In the genomic region with DNA sequence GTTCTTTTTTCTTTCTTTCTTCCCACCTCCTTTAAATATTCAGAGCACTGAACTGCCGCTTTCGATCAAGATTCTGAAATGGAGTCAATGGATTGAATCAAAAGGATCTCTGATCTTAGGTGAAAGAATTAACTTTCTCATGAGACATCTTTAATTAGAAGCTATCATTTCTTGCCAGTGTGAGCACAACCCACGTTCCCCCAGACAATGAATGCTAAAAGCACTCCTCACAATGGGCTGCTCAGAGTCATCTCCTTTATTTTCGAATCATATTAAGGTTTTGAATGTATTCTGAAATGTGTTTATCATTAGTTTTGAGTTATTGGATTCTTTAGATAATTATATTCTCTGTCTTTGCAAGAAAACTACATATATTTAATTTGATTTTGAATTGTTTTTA, we compare ENCODE assay signal across 20 mouse cellular contexts.
DNase-seq lines count a peak whose midpoint lies in the region; ATAC-seq and TF ChIP-seq lines count a peak whose summit lies in the region.
"Had no signal": no experiment of that assay in that cellular context is flagged by ENCODE, and none has a peak within 500 bp of the region (broad histone marks: within the 10 kb centered on the region; RNA-seq: fewer than 3 reads in every experiment).

No protein-coding gene starts in this region.

- H3K9me3 ChIP-seq in forebrain, postnatal 0 days (ENCODE audit: low read length) = no peaks in the 10 kb centered on the region
- H3K9me3 ChIP-seq in forebrain, embryonic 10.5 days = no peaks in the 10 kb centered on the region
- H3K9me3 ChIP-seq in midbrain, embryonic 14.5 days (ENCODE audit: control insufficient read depth, low read length) = no peaks in the 10 kb centered on the region
- no peaks in the 10 kb centered on the region for H3K9me3 ChIP-seq in midbrain, postnatal 0 days (ENCODE audit: low read length)
- H3K9me3 ChIP-seq: embryonic facial prominence, embryonic 13.5 days; embryonic facial prominence, embryonic 15.5 days had no signal

- no peak overlapping the region for H3K27ac ChIP-seq in forebrain, postnatal 0 days (ENCODE audit: low read depth, low read length)
- H3K27ac ChIP-seq in forebrain, embryonic 10.5 days = no peak overlapping the region
- H3K27ac ChIP-seq in midbrain, embryonic 14.5 days (replicated peaks; ENCODE audit: low read depth, low read length) = no peak overlapping the region
- no peak overlapping the region for H3K27ac ChIP-seq in midbrain, postnatal 0 days (ENCODE audit: low read depth, low read length)
- H3K27ac ChIP-seq: embryonic facial prominence, embryonic 13.5 days; embryonic facial prominence, embryonic 15.5 days had no signal

- H3K4me3 ChIP-seq in forebrain, postnatal 0 days (ENCODE audit: low read depth, low read length) = no peak overlapping the region
- no peak overlapping the region for H3K4me3 ChIP-seq in forebrain, embryonic 10.5 days
- H3K4me3 ChIP-seq in midbrain, embryonic 14.5 days (replicated peaks; ENCODE audit: low read depth, low read length) = no peak overlapping the region
- H3K4me3 ChIP-seq in midbrain, postnatal 0 days (ENCODE audit: low read depth, low read length) = no peak overlapping the region
- H3K4me3 ChIP-seq: embryonic facial prominence, embryonic 13.5 days; embryonic facial prominence, embryonic 15.5 days; erythroblast, embryonic 14.5 days had no signal

- H3K4me1 ChIP-seq in forebrain, postnatal 0 days (ENCODE audit: insufficient read depth) = no peaks in the 10 kb centered on the region
- H3K4me1 ChIP-seq in forebrain, embryonic 10.5 days = peaks cover 11% of the 10 kb centered on the region
- H3K4me1 ChIP-seq in midbrain, embryonic 14.5 days (ENCODE audit: control insufficient read depth, insufficient read depth, low read length) = no peaks in the 10 kb centered on the region
- H3K4me1 ChIP-seq in midbrain, postnatal 0 days (ENCODE audit: insufficient read depth, low read length) = no peaks in the 10 kb centered on the region; the same call in 1 of the 2 replicates
- H3K4me1 ChIP-seq: embryonic facial prominence, embryonic 13.5 days; embryonic facial prominence, embryonic 15.5 days had no signal

- H3K36me3 ChIP-seq in forebrain, postnatal 0 days (ENCODE audit: insufficient read depth) = no peaks in the 10 kb centered on the region
- H3K36me3 ChIP-seq in forebrain, embryonic 10.5 days (replicated peaks) = no peaks in the 10 kb centered on the region
- no peaks in the 10 kb centered on the region for H3K36me3 ChIP-seq in midbrain, embryonic 14.5 days (ENCODE audit: control insufficient read depth, insufficient read depth, low read length)
- H3K36me3 ChIP-seq in midbrain, postnatal 0 days (ENCODE audit: insufficient read depth, low read length) = no peaks in the 10 kb centered on the region
- H3K36me3 ChIP-seq: embryonic facial prominence, embryonic 13.5 days; embryonic facial prominence, embryonic 15.5 days had no signal

- no peak for TF ChIP-seq CTCF in forebrain, postnatal 0 days (IDR thresholded peaks at IDR 0.05; ENCODE audit: low read depth)
- TF ChIP-seq CTCF in midbrain, postnatal 0 days (IDR thresholded peaks at IDR 0.05) = no peak
- no peak for TF ChIP-seq CTCF in brain, embryonic 14.5 days (IDR thresholded peaks at IDR 0.05; ENCODE audit: borderline replicate concordance, extremely low read depth, insufficient read depth, insufficient read length)

- H3K4me2 ChIP-seq in forebrain, postnatal 0 days (ENCODE audit: low read depth) = no peak overlapping the region
- no peak overlapping the region for H3K4me2 ChIP-seq in midbrain, embryonic 14.5 days (ENCODE audit: low read length)
- no peak overlapping the region for H3K4me2 ChIP-seq in midbrain, postnatal 0 days (ENCODE audit: low read depth, low read length, poor library complexity, severe bottlenecking)
- H3K4me2 ChIP-seq: embryonic facial prominence, embryonic 13.5 days; embryonic facial prominence, embryonic 15.5 days had no signal

- no peak overlapping the region for H3K9ac ChIP-seq in forebrain, postnatal 0 days
- H3K9ac ChIP-seq in midbrain, embryonic 14.5 days (replicated peaks; ENCODE audit: low read length) = no peak overlapping the region
- H3K9ac ChIP-seq in midbrain, postnatal 0 days (replicated peaks; ENCODE audit: low read length, poor library complexity, severe bottlenecking) = no peak overlapping the region
- H3K9ac ChIP-seq: embryonic facial prominence, embryonic 13.5 days; embryonic facial prominence, embryonic 15.5 days had no signal

- ATAC-seq in forebrain, postnatal 0 days = peak; percentile 76; the same call in 1 of the 2 replicates
- no peak for ATAC-seq in midbrain, embryonic 14.5 days (ENCODE audit: low FRiP score, low TSS enrichment)
- no peak for ATAC-seq in midbrain, postnatal 0 days (ENCODE audit: low FRiP score)
- ATAC-seq: forebrain, embryonic 14.5 days had no signal

- no peaks in the 10 kb centered on the region for H3K27me3 ChIP-seq in forebrain, postnatal 0 days (ENCODE audit: insufficient read depth, low read length)
- no peaks in the 10 kb centered on the region for H3K27me3 ChIP-seq in forebrain, embryonic 10.5 days (ENCODE audit: poor library complexity, severe bottlenecking)
- no peaks in the 10 kb centered on the region for H3K27me3 ChIP-seq in midbrain, embryonic 14.5 days (ENCODE audit: control insufficient read depth, insufficient read depth, low read length)
- no peaks in the 10 kb centered on the region for H3K27me3 ChIP-seq in midbrain, postnatal 0 days (ENCODE audit: insufficient read depth, low read length)
- H3K27me3 ChIP-seq: embryonic facial prominence, embryonic 13.5 days; embryonic facial prominence, embryonic 15.5 days had no signal

- DNase-seq in forebrain, postnatal 0 days = no peak
- no peak for DNase-seq in forebrain, embryonic 10.5 days (ENCODE audit: extremely low spot score, low spot score)
- peak; percentile 36 for DNase-seq in midbrain, embryonic 14.5 days
- DNase-seq in midbrain, postnatal 0 days (ENCODE audit: low spot score) = no peak
- peak; percentile 28 for DNase-seq in brain, embryonic 14.5 days (ENCODE audit: low read depth)
- no peak for DNase-seq in layer of hippocampus, adult 11-12 months (ENCODE audit: low spot score)
- DNase-seq: adrenal gland, adult 2 months; adrenal gland, postnatal 10 days; adrenal gland, postnatal 25 days; cerebellum, adult 11 months; cerebellum, adult 18-20 months; cerebellum, adult 8-10 months; cerebellum, adult 9-11 months; cerebellum, postnatal 14 days; cerebellum, postnatal 36 days; embryo, embryonic 11 days had no signal

- WGBS in forebrain, postnatal 0 days = 44% methylated on average over 4 of the region's 4 CpGs
- 73% methylated on average over 4 of the region's 4 CpGs for WGBS in forebrain, embryonic 10.5 days
- 52% methylated on average over 4 of the region's 4 CpGs for WGBS in midbrain, embryonic 14.5 days
- WGBS in midbrain, postnatal 0 days = 48% methylated on average over 4 of the region's 4 CpGs

- TF ChIP-seq POLR2A in brain, embryonic 14.5 days (IDR thresholded peaks at IDR 0.05; ENCODE audit: borderline replicate concordance, extremely low read depth, insufficient read depth, insufficient read length, poor library complexity, severe bottlenecking) = no peak

Comparison
In these comparisons a context has a peak if more than half of its experiments do, and no peak if none do; other contexts are left out.
1. DNase-seq: peak in midbrain, embryonic 14.5 days (single experiment) and brain, embryonic 14.5 days (single experiment); none in forebrain, postnatal 0 days (single experiment), forebrain, embryonic 10.5 days (single experiment), midbrain, postnatal 0 days (single experiment) and layer of hippocampus, adult 11-12 months (single experiment).